Mouse (Mus musculus): Measurements from ENCODE around the gene Ccdc24. TPM values are rescaled to one million over a fixed set of nuclear protein-coding genes. Genes with fewer than 3 reads are reported as not detected.

Ccdc24 gene
- polyA plus RNA-seq, 1 experiment from 2014 or later = 1.4 TPM

DNA sequence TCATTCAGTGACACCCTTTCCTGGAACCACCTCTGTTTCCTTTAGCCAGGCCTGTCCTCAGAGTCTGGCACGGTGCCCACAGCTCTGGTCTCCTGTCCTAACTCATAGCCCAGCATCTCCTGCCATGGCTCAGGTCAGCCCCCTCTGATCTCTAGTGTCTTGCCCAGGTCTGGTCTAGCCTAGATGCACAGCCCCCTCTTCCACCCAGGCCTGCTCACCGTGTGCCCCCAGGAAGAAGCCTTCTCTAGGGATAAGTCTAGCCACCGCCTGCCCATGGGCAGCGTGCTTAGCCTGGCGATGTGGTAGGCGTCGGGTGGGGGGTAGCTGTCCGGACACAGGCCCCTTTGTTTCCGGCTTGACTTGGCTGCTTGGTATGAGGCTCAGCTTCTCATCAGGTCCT is 17.2 kb downstream of the Ccdc24 start:
- Histone ChIP-seq H3K27ac (ENCODE audit: low read depth, low read length) (no peak overlapping the region), H3K4me3 (ENCODE audit: low read depth, low read length) (no peak overlapping the region)
- WGBS = 78% methylated on average over 9 of the region's 9 CpGs

DNA sequence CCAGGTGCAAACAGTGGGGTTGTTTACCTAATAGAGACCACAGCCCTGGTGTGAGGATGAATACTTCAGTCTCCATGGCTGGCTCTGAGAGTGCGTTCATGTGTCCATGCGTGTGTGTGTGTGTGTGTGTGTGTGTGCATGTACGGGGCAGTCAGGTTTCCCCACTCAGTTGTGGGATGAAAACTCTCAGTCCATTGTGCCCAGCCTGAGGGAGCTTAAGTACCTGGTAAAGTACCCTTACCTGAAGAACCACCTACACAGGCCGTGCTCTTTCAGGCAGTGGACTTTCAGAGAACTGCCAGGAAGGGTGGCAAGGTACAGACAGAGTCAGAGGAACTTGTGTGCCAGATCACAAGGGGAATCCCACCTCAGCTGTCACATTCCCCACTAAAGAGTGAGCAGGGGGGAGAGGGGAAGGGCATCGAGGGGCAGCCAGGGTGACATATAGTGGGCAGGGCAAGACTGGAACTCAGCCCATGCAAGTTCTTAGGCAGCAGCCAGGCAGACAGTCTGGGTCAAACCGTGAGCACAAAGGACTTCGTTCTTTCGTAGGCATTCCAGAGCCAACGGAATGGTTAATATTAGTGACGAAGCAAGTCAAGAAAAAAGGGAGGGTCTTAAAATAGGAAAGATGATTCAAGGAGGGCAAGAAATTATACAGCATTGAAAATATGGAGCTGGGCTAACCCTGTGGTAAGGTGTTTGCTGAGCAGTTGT is 20.0 kb downstream of the Ccdc24 start:
- 90% methylated on average over 10 of the region's 10 CpGs for WGBS
- Histone ChIP-seq H3K27me3 (ENCODE audit: control insufficient read depth, insufficient read depth, low read length) (no peaks in the 10 kb centered on the region), H3K36me3 (ENCODE audit: control insufficient read depth, insufficient read depth, low read length) (no peaks in the 10 kb centered on the region), H3K4me2 (no peak overlapping the region), H3K4me3 (ENCODE audit: low read depth, low read length) (no peak overlapping the region), H3K4me1 (ENCODE audit: control insufficient read depth, insufficient read depth, low read length) (peaks cover 13% of the 10 kb centered on the region), H3K9me3 (ENCODE audit: control insufficient read depth, low read length) (no peaks in the 10 kb centered on the region), H3K9ac (ENCODE audit: low read length) (no peak overlapping the region), H3K27ac (ENCODE audit: low read depth, low read length) (no peak overlapping the region)
- DNase-seq (ENCODE audit: low spot score, missing footprints) (no peak), ATAC-seq (ENCODE audit: low FRiP score) (no peak)

More for the DNA sequence above, 17.2 kb downstream of the Ccdc24 start:
- Histone ChIP-seq H3K4me1 (ENCODE audit: control insufficient read depth, insufficient read depth, low read length) (peaks cover under 1% of the 10 kb centered on the region; the same call in 1 of the 2 replicates), H3K9me3 (ENCODE audit: control insufficient read depth, low read length) (no peaks in the 10 kb centered on the region), H3K9ac (ENCODE audit: low read length) (no peak overlapping the region), H3K27me3 (ENCODE audit: control insufficient read depth, insufficient read depth, low read length) (no peaks in the 10 kb centered on the region), H3K4me2 (no peak overlapping the region), H3K36me3 (ENCODE audit: control insufficient read depth, insufficient read depth, low read length) (no peaks in the 10 kb centered on the region)
- ATAC-seq (ENCODE audit: low FRiP score) = no peak
- DNase-seq (ENCODE audit: low spot score, missing footprints) = no peak

DNA sequence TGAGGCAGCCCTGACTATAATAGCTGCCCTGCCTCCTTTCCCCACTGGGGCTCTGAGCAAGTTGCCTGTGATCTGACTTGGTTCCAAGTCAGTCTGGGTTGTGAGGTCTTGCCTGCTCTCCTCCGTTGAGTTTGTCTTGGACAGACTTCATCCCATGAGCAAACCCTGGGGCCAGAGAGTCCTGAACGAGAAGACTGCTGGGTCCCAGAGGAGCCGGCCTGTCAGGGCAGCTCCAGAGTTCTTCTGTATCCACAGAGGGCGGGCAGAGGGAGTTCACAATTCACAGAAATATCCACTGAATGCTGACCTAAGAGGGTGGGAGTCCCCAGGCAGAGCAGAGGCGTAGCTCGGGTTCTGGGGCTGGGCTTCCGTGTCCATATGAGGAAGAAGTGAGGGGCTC is 21.5 kb downstream of the Ccdc24 start:
- Histone ChIP-seq H3K4me2 (no peak overlapping the region), H3K9me3 (ENCODE audit: control insufficient read depth, low read length) (no peaks in the 10 kb centered on the region), H3K4me1 (ENCODE audit: control insufficient read depth, insufficient read depth, low read length) (peaks cover 13% of the 10 kb centered on the region), H3K9ac (ENCODE audit: low read length) (no peak overlapping the region), H3K36me3 (ENCODE audit: control insufficient read depth, insufficient read depth, low read length) (no peaks in the 10 kb centered on the region), H3K27me3 (ENCODE audit: control insufficient read depth, insufficient read depth, low read length) (no peaks in the 10 kb centered on the region), H3K4me3 (ENCODE audit: low read depth, low read length) (no peak overlapping the region), H3K27ac (ENCODE audit: low read depth, low read length) (no peak overlapping the region)
- WGBS = 79% methylated on average over 7 of the region's 7 CpGs
- DNase-seq (ENCODE audit: low spot score, missing footprints) (no peak), ATAC-seq (ENCODE audit: low FRiP score) (no peak)

DNA sequence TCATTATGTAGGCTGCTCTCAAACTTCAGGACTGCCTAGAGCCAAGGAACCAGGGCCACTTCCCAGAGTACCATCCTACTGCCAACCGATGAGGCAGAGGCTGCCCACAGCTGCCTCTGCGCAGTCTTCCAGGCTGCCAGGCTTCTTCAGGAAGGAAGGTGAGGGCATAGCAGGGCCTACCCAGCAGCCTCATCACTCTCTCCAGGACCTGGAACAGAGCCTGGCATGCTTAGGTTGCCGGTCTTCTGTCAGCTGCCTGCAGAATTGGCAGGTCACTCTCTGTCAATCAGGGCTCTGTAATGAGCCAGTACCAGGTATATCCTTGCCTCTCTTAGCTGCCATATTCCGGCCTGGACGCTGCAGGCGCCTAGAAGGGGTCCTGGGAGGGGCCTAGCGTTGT is 22.2 kb downstream of the Ccdc24 start:
- no peaks in the 10 kb centered on the region for H3K27me3 ChIP-seq (ENCODE audit: control insufficient read depth, insufficient read depth, low read length)
- H3K4me2 ChIP-seq = no peak overlapping the region
- WGBS = 79% methylated on average over 7 of the region's 7 CpGs
- no peaks in the 10 kb centered on the region for H3K36me3 ChIP-seq (ENCODE audit: control insufficient read depth, insufficient read depth, low read length)
- H3K4me3 ChIP-seq (ENCODE audit: low read depth, low read length) = no peak overlapping the region
- ATAC-seq (ENCODE audit: low FRiP score) = no peak
- no peaks in the 10 kb centered on the region for H3K9me3 ChIP-seq (ENCODE audit: control insufficient read depth, low read length)
- no peak overlapping the region for H3K9ac ChIP-seq (ENCODE audit: low read length)
- peaks cover 13% of the 10 kb centered on the region for H3K4me1 ChIP-seq (ENCODE audit: control insufficient read depth, insufficient read depth, low read length)
- DNase-seq (ENCODE audit: low spot score, missing footprints) = no peak
- no peak overlapping the region for H3K27ac ChIP-seq (ENCODE audit: low read depth, low read length)

DNA sequence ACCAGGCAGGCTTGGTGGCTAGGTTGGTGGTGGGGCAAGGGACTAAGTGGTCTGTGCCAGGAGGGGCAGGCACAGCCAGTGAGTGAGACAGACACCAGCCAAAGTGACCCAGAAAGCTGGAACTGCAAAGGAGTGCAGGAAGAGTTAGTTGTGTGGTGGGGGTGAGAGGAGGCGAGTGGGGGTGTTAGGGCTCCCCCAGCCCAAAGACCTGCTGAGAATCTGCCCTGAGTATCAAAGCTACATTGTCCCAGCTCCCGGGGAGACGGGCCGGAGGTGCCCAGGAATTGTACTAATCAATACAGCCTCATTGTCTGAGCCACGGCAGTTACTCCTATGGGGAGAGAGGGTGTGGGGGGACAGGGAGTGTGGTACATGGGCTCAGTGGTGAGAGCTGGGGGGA is 22.9 kb downstream of the Ccdc24 start:
- no peaks in the 10 kb centered on the region for H3K9me3 ChIP-seq (ENCODE audit: control insufficient read depth, low read length)
- H3K27me3 ChIP-seq (ENCODE audit: control insufficient read depth, insufficient read depth, low read length) = no peaks in the 10 kb centered on the region
- no peak overlapping the region for H3K4me3 ChIP-seq (ENCODE audit: low read depth, low read length)
- H3K9ac ChIP-seq (ENCODE audit: low read length) = 0 out of 2 replicates have a peak overlapping the region, but pooled peaks have one; percentile 34
- H3K27ac ChIP-seq (ENCODE audit: low read depth, low read length) = no peak overlapping the region
- no peak overlapping the region for H3K4me2 ChIP-seq
- H3K4me1 ChIP-seq (ENCODE audit: control insufficient read depth, insufficient read depth, low read length) = peaks cover 13% of the 10 kb centered on the region
- H3K36me3 ChIP-seq (ENCODE audit: control insufficient read depth, insufficient read depth, low read length) = no peaks in the 10 kb centered on the region
- no peak for DNase-seq (ENCODE audit: low spot score, missing footprints)
- 23% methylated on average over 5 of the region's 5 CpGs for WGBS
- ATAC-seq (ENCODE audit: low FRiP score) = peak; percentile 66

DNA sequence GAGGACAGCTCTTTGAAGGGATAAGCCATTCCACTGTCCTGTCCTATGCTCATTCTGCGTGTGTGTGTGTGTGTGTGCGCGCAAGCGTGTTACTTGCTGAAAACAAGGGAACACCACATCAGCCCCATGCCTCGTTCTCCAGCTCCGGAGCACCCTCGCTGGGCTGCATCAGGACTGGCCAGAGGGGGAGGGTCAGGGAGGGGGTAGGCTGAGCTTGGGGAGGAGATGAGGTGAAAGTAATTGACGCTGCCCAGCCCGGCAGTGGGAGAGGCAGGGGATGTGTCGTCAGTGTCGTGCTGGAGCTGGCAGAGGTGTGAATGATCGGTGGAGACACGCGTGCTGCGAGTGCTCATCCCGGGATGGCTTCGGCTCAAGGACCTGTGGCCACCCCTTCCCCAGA is 23.3 kb downstream of the Ccdc24 start:
- H3K27ac ChIP-seq (ENCODE audit: low read depth, low read length) = no peak overlapping the region
- H3K27me3 ChIP-seq (ENCODE audit: control insufficient read depth, insufficient read depth, low read length) = no peaks in the 10 kb centered on the region
- H3K36me3 ChIP-seq (ENCODE audit: control insufficient read depth, insufficient read depth, low read length) = no peaks in the 10 kb centered on the region
- peaks cover 13% of the 10 kb centered on the region for H3K4me1 ChIP-seq (ENCODE audit: control insufficient read depth, insufficient read depth, low read length)
- no peak overlapping the region for H3K4me2 ChIP-seq
- no peaks in the 10 kb centered on the region for H3K9me3 ChIP-seq (ENCODE audit: control insufficient read depth, low read length)
- H3K9ac ChIP-seq (ENCODE audit: low read length) = 0 out of 2 replicates have a peak overlapping the region, but pooled peaks have one; percentile 34
- DNase-seq (ENCODE audit: low spot score, missing footprints) = no peak
- 55% methylated on average over 17 of the region's 17 CpGs for WGBS
- ATAC-seq (ENCODE audit: low FRiP score) = no peak; the same call in 1 of the 2 replicates
- no peak overlapping the region for H3K4me3 ChIP-seq (ENCODE audit: low read depth, low read length)

DNA sequence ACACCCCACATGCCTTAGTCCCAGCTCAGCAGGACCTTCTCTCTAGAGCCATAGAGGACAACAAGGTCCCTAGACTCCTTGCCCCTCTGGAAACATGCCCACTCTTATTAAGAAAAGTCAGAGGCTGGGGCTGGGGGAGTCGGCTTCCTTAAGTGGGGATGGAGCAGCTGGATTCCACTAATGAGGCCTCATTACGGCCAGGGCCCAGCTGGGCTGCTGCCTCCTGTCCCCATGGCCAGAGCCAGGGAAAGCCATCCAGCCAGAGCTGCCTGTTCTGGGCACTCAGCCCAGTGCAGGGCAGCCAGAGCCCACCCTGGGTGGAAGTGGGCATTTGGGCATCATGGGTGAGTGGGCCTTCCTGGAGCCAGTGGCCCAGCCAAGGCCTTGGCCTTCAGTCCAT is 25.3 kb downstream of the Ccdc24 start:
- Histone ChIP-seq H3K27ac (ENCODE audit: low read depth, low read length) (no peak overlapping the region), H3K36me3 (ENCODE audit: control insufficient read depth, insufficient read depth, low read length) (no peaks in the 10 kb centered on the region)

DNA sequence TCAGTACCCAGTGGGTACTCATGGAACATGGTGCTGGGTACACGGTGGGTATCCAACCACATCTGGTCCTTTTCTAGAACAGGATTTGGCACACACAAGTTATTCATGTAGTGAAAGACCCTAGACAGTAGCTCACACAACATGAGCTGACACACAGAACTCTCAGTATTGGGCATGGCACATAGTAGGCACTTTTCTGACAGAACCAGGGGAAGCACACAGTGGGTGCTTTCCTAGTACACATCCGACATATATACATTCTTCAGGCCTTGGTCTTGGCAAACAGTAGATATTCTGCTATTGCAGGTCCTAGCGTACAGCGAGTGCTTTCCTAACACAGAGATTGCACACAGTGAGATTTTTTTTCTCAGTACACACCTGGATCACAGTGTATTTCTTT is 26.1 kb downstream of the Ccdc24 start:
- Histone ChIP-seq H3K4me1 (ENCODE audit: control insufficient read depth, insufficient read depth, low read length) (peaks cover 13% of the 10 kb centered on the region), H3K9me3 (ENCODE audit: control insufficient read depth, low read length) (no peaks in the 10 kb centered on the region), H3K4me2 (no peak overlapping the region), H3K36me3 (ENCODE audit: control insufficient read depth, insufficient read depth, low read length) (no peaks in the 10 kb centered on the region), H3K27ac (ENCODE audit: low read depth, low read length) (no peak overlapping the region), H3K9ac (ENCODE audit: low read length) (no peak overlapping the region), H3K27me3 (ENCODE audit: control insufficient read depth, insufficient read depth, low read length) (no peaks in the 10 kb centered on the region), H3K4me3 (ENCODE audit: low read depth, low read length) (no peak overlapping the region)
- DNase-seq (ENCODE audit: low spot score, missing footprints) (peak; percentile 33), ATAC-seq (ENCODE audit: low FRiP score) (no peak)
- 95% methylated on average over 4 of the region's 4 CpGs for WGBS

More for the DNA sequence above, 25.3 kb downstream of the Ccdc24 start:
- 60% methylated on average over 2 of the region's 2 CpGs for WGBS
- H3K9me3 ChIP-seq (ENCODE audit: control insufficient read depth, low read length) = no peaks in the 10 kb centered on the region
- peaks cover 13% of the 10 kb centered on the region for H3K4me1 ChIP-seq (ENCODE audit: control insufficient read depth, insufficient read depth, low read length)
- ATAC-seq (ENCODE audit: low FRiP score) (no peak), DNase-seq (ENCODE audit: low spot score, missing footprints) (no peak)
- no peaks in the 10 kb centered on the region for H3K27me3 ChIP-seq (ENCODE audit: control insufficient read depth, insufficient read depth, low read length)
- H3K4me2 ChIP-seq = no peak overlapping the region
- no peak overlapping the region for H3K9ac ChIP-seq (ENCODE audit: low read length)
- no peak overlapping the region for H3K4me3 ChIP-seq (ENCODE audit: low read depth, low read length)

DNA sequence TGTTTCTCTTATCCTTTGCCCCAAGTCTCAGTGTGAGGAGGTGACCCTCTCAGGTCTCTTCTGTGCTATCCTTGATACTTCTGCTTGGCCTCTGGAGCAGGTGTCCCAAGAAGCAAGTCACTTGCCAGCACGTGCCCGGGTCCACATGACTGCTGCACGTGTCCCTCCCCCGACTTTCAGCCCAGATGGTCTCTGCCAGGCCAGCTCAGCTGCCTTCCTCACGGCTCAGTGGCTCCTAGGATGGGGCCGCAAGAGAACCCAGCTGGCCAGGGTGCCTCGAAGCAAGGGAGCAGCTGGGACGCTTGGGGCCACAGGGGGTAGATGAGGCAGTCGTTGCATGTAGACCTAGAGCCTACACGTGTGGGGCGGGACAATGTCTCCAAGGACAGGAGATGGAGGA is 27.0 kb downstream of the Ccdc24 start:
- no peak for ATAC-seq (ENCODE audit: low FRiP score)
- Histone ChIP-seq H3K4me2 (no peak overlapping the region), H3K9me3 (ENCODE audit: control insufficient read depth, low read length) (no peaks in the 10 kb centered on the region), H3K4me3 (ENCODE audit: low read depth, low read length) (no peak overlapping the region), H3K27me3 (ENCODE audit: control insufficient read depth, insufficient read depth, low read length) (no peaks in the 10 kb centered on the region), H3K9ac (ENCODE audit: low read length) (no peak overlapping the region), H3K27ac (ENCODE audit: low read depth, low read length) (no peak overlapping the region), H3K36me3 (ENCODE audit: control insufficient read depth, insufficient read depth, low read length) (no peaks in the 10 kb centered on the region), H3K4me1 (ENCODE audit: control insufficient read depth, insufficient read depth, low read length) (peaks cover 13% of the 10 kb centered on the region)
- 83% methylated on average over 11 of the region's 11 CpGs for WGBS
- peak; percentile 2 for DNase-seq (ENCODE audit: low spot score, missing footprints)
